Mouse (Mus musculus): ENCODE data around the gene Ahdc1. TPM values are rescaled to one million over a fixed set of nuclear protein-coding genes. Genes with fewer than 3 reads are reported as not detected.
A peak's percentile ranks its signal among the peaks of the same experiment; 100 is the strongest.

The Ahdc1 gene
- total and polyA plus RNA-seq, 2 experiments from 2014 or later: 5.2 to 40.5 TPM

- no peaks in the 10 kb centered on the region for H3K36me3 ChIP-seq (replicated peaks; ENCODE audit: control insufficient read depth, insufficient read depth, low read length)
These were observed 46.6 kb upstream of the Ahdc1 start for GRCm38 (mm10) chr4:132964473-132964872.

GRCm38 (mm10) chr4:132968105-132968938 lies 42.7 kb upstream of the Ahdc1 start:
- H3K9me3 ChIP-seq (replicated peaks; ENCODE audit: control insufficient read depth, low read length): no peaks in the 10 kb centered on the region
- no peaks in the 10 kb centered on the region for H3K27me3 ChIP-seq (ENCODE audit: control insufficient read depth, insufficient read depth, low read length)
- H3K4me2 ChIP-seq (ENCODE audit: low read depth, low read length): no peak overlapping the region
- no peak overlapping the region for H3K4me3 ChIP-seq (ENCODE audit: low read depth, low read length)
- no peak overlapping the region for H3K27ac ChIP-seq (ENCODE audit: low read depth)
- WGBS: 39% methylated on average over 6 of the region's 6 CpGs
- DNase-seq (ENCODE audit: low spot score): no peak
- ATAC-seq (ENCODE audit: insufficient read depth, low read depth): no peak
- H3K36me3 ChIP-seq (replicated peaks; ENCODE audit: control insufficient read depth, insufficient read depth, low read length): no peaks in the 10 kb centered on the region
- no peak overlapping the region for H3K9ac ChIP-seq (replicated peaks; ENCODE audit: low read depth, low read length)
- TF ChIP-seq EP300 (IDR thresholded peaks at IDR 0.05; ENCODE audit: low read depth): no peak
- no peak for TF ChIP-seq CTCF (IDR thresholded peaks at IDR 0.05; ENCODE audit: low read depth)
- peaks cover 4% of the 10 kb centered on the region for H3K4me1 ChIP-seq (ENCODE audit: control insufficient read depth, insufficient read depth)

More at GRCm38 (mm10) chr4:132964473-132964872, 46.6 kb upstream of the Ahdc1 start:
- no peak for ATAC-seq (ENCODE audit: insufficient read depth, low read depth)
- Histone ChIP-seq H3K9me3 (replicated peaks; ENCODE audit: control insufficient read depth, low read length) (no peaks in the 10 kb centered on the region), H3K27me3 (ENCODE audit: control insufficient read depth, insufficient read depth, low read length) (no peaks in the 10 kb centered on the region), H3K4me1 (ENCODE audit: control insufficient read depth, insufficient read depth) (peaks cover 31% of the 10 kb centered on the region), H3K4me3 (ENCODE audit: low read depth, low read length) (no peak overlapping the region), H3K4me2 (ENCODE audit: low read depth, low read length) (no peak overlapping the region), H3K9ac (replicated peaks; ENCODE audit: low read depth, low read length) (no peak overlapping the region), H3K27ac (ENCODE audit: low read depth) (no peak overlapping the region)
- no peak for DNase-seq (ENCODE audit: low spot score)
- 73% methylated on average over 5 of the region's 5 CpGs for WGBS
- TF ChIP-seq EP300 (IDR thresholded peaks at IDR 0.05; ENCODE audit: low read depth) (no peak), CTCF (IDR thresholded peaks at IDR 0.05; ENCODE audit: low read depth) (no peak)

GRCm38 (mm10) chr4:132971601-132972000 lies 39.5 kb upstream of the Ahdc1 start:
- ATAC-seq (ENCODE audit: insufficient read depth, low read depth) (no peak), DNase-seq (ENCODE audit: low spot score) (peak; percentile 5)
- H3K27me3 ChIP-seq (ENCODE audit: control insufficient read depth, insufficient read depth, low read length): peaks cover 15% of the 10 kb centered on the region
- H3K9ac ChIP-seq (replicated peaks; ENCODE audit: low read depth, low read length): no peak overlapping the region
- no peaks in the 10 kb centered on the region for H3K36me3 ChIP-seq (replicated peaks; ENCODE audit: control insufficient read depth, insufficient read depth, low read length)
- TF ChIP-seq EP300 (IDR thresholded peaks at IDR 0.05; ENCODE audit: low read depth) (no peak), CTCF (IDR thresholded peaks at IDR 0.05; ENCODE audit: low read depth) (no peak)
- no peak overlapping the region for H3K4me3 ChIP-seq (ENCODE audit: low read depth, low read length)
- H3K4me2 ChIP-seq (ENCODE audit: low read depth, low read length): no peak overlapping the region
- peak overlapping the region; percentile 4; the same call in 1 of the 2 replicates for H3K27ac ChIP-seq (ENCODE audit: low read depth)
- 68% methylated on average over 6 of the region's 6 CpGs for WGBS
- no peaks in the 10 kb centered on the region for H3K9me3 ChIP-seq (replicated peaks; ENCODE audit: control insufficient read depth, low read length)
- peaks cover 24% of the 10 kb centered on the region for H3K4me1 ChIP-seq (ENCODE audit: control insufficient read depth, insufficient read depth)

- no peaks in the 10 kb centered on the region for H3K36me3 ChIP-seq (replicated peaks; ENCODE audit: control insufficient read depth, insufficient read depth, low read length)
- DNase-seq (ENCODE audit: low spot score) (peak; percentile 4), ATAC-seq (ENCODE audit: insufficient read depth, low read depth) (no peak)
- TF ChIP-seq CTCF (IDR thresholded peaks at IDR 0.05; ENCODE audit: low read depth) (no peak), EP300 (IDR thresholded peaks at IDR 0.05; ENCODE audit: low read depth) (no peak)
- H3K9ac ChIP-seq (replicated peaks; ENCODE audit: low read depth, low read length): no peak overlapping the region
- no peak overlapping the region for H3K4me2 ChIP-seq (ENCODE audit: low read depth, low read length)
- H3K27ac ChIP-seq (ENCODE audit: low read depth): peak overlapping the region; percentile 4; the same call in 1 of the 2 replicates
- H3K4me3 ChIP-seq (ENCODE audit: low read depth, low read length): no peak overlapping the region
- H3K27me3 ChIP-seq (ENCODE audit: control insufficient read depth, insufficient read depth, low read length): peaks cover 15% of the 10 kb centered on the region
- 72% methylated on average over 3 of the region's 3 CpGs for WGBS
- H3K4me1 ChIP-seq (ENCODE audit: control insufficient read depth, insufficient read depth): peaks cover 25% of the 10 kb centered on the region
- no peaks in the 10 kb centered on the region for H3K9me3 ChIP-seq (replicated peaks; ENCODE audit: control insufficient read depth, low read length)
These were observed 39.0 kb upstream of the Ahdc1 start for GRCm38 (mm10) chr4:132972101-132972500.

- H3K9ac ChIP-seq (replicated peaks; ENCODE audit: low read depth, low read length): no peak overlapping the region
- ATAC-seq (ENCODE audit: insufficient read depth, low read depth) (no peak), DNase-seq (ENCODE audit: low spot score) (no peak)
- no peak overlapping the region for H3K4me2 ChIP-seq (ENCODE audit: low read depth, low read length)
- H3K36me3 ChIP-seq (replicated peaks; ENCODE audit: control insufficient read depth, insufficient read depth, low read length): no peaks in the 10 kb centered on the region
- TF ChIP-seq EP300 (IDR thresholded peaks at IDR 0.05; ENCODE audit: low read depth) (no peak), CTCF (IDR thresholded peaks at IDR 0.05; ENCODE audit: low read depth) (no peak)
- H3K4me3 ChIP-seq (ENCODE audit: low read depth, low read length): no peak overlapping the region
- WGBS: 35% methylated on average over 2 of the region's 2 CpGs
- H3K27me3 ChIP-seq (ENCODE audit: control insufficient read depth, insufficient read depth, low read length): peaks cover 15% of the 10 kb centered on the region
- no peaks in the 10 kb centered on the region for H3K9me3 ChIP-seq (replicated peaks; ENCODE audit: control insufficient read depth, low read length)
- H3K27ac ChIP-seq (ENCODE audit: low read depth): no peak overlapping the region
- peaks cover 30% of the 10 kb centered on the region for H3K4me1 ChIP-seq (ENCODE audit: control insufficient read depth, insufficient read depth)
These were observed 38.5 kb upstream of the Ahdc1 start for GRCm38 (mm10) chr4:132972556-132972955.

Data from heart, postnatal 0 days (tissue).